Mouse (Mus musculus) heart, postnatal 0 days (tissue): ENCODE results near the gene Spsb1.

Experiments used
- CTCF ChIP-seq: IDR thresholded peaks from 2 replicates; pipeline ENCODE4 v1.5.1; 2016; ENCODE audit warnings: antibody characterized with exemption, control low read depth, low read depth
- EP300 ChIP-seq: IDR thresholded peaks from 2 replicates; pipeline ENCODE4 v1.6.1; 2016; ENCODE audit warnings: antibody characterized with exemption, low read depth

- TF ChIP-seq EP300 (no peak), CTCF (no peak)
Observed at GRCm38 (mm10) chr4:149964770-149965169, 9.9 kb upstream of the Spsb1 start.
